Mouse (Mus musculus): ENCODE results near the gene 1600014C10Rik. TPM values are rescaled to one million over a fixed set of nuclear protein-coding genes. Genes with fewer than 3 reads are reported as not detected.

Gene 1600014C10Rik
- total RNA-seq, 2 experiments from 2014 or later = 8.8 to 10.6 TPM

DNA sequence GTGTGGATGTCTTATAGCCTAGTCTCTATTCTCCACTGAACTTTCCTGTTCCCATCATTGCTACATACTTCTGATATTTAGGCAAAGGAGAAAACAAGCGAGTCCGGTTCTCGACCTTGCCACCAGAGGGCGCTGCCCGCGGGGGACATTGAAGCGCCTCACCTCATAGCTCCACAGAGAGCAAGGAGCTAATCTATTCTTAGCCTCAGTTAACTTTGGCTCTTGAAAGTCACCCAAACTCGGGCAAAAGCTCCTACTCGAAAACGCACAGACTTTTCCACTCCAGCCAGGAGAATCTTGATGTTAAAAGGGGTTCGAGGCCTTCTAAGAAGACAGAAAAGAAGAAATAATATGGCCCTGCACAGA is 438 bp upstream of the 1600014C10Rik start:
- peak; percentile 89 for ATAC-seq (replicated peaks; ENCODE audit: low FRiP score, poor library complexity, severe bottlenecking)

DNA sequence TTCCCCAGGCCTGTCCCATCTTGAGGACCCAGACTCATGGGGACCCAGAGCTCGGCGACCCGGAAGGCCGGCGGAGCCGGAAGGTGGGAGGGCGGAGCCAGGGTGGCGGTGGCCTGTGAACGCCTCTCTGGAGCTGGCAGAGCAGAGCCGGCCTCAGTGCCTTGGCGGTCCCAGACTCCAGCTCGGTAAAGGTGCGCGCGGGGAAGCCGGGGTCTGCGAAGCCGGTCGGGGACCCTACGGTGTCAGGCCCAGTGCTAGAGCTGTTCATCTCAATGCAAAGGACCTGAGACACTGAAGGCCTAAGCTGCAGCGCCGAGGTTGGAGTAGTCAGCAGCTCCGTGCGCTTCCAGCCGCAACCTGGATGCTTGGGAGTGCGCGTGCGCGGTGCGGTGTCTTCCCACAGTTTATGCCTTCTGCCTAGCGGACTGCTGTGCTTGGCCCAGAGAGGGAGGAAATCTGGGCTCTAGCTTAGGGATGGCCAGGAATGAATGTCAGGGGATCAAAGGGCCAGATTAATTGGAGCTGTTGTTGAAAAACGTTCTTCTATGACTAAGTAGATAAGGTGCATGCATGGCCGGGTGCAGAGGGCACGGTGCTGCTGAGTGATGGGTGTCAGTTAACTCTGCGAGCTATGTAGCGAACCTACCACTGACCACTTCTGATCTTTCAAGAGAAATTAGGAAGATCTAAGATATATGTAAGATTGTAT is 846 bp downstream of the 1600014C10Rik start:
- peak; percentile 78 for ATAC-seq (replicated peaks; ENCODE audit: low FRiP score, poor library complexity, severe bottlenecking)

DNA sequence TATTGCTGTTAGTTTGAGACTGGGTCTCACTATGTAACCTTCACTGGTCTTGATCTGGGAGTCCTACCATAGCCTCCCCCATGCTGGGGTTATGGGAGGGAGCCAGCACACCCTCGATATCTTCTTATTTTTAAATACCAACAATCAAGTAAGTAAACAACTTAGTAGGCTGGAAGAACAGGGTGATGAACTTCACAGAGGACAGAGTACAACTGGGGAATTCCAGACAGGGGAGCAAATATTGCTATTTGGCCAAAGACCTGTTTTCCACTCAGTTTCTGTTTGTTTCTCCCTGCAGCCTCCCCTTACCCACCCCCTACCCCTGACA is 1.4 kb downstream of the 1600014C10Rik start:
- ATAC-seq (replicated peaks; ENCODE audit: low FRiP score, poor library complexity, severe bottlenecking) = no peak

DNA sequence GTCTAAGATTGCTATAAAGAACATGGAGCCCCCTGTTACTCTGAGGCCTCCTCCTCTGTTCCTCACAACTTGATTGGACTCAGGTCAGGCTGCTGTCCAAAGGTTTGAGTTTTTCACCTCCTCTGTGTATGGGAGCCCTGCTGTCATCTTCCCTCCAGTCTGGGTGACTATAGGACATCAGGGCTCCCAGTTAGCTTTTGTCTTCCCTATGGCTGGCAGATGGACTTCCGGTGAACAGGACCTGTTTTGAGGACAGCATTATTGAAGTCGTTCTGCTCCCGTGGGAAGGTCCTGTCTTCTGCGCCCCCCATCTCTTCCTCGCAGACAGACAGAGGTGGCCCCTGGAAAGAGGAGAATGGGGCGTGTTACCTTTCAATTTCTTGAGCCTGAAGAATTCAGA is 1.8 kb downstream of the 1600014C10Rik start:
- no peak for ATAC-seq (replicated peaks; ENCODE audit: low FRiP score, poor library complexity, severe bottlenecking)

DNA sequence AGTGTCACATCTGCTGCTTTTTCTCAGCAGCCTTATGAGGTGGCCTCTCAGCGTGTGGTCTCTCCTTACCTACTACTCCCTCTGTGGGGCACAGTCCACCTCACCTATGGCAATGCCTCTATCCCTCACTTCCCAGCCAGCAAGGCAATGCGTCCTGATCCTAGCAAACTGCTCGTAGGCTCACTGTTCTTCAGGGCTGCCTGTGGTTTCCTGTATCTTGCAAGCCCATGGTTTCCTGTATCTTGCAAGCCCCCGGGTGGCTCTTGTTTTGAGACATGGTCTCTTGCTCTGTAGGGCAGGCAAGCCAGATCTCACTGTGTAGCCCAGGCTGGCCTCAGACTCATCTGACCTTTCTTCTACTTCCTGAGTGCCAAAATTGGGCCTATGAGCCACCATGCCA is 3.8 kb downstream of the 1600014C10Rik start:
- no peak for ATAC-seq (replicated peaks; ENCODE audit: low FRiP score, poor library complexity, severe bottlenecking)

DNA sequence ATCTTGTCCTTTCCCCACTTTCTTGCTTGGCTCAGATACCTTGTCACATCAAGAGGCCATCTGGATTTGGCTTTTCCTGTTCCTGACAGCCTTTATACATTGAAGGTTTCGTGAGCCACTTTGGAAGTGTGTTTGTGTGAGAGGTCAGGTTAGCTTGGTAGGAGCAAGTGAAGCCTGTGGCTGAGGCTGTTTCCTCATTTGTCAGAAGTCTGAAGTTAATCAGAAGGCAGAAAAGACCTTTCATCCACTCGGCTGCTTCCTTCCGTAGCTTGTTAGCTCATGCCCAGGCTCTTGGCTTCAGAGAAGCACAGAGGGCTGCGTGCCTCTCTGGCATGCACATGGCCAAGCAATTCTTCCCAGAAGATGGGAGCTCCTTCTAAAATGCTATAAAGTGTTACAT is 4.8 kb downstream of the 1600014C10Rik start:
- no peak for ATAC-seq (replicated peaks; ENCODE audit: low FRiP score, poor library complexity, severe bottlenecking)

DNA sequence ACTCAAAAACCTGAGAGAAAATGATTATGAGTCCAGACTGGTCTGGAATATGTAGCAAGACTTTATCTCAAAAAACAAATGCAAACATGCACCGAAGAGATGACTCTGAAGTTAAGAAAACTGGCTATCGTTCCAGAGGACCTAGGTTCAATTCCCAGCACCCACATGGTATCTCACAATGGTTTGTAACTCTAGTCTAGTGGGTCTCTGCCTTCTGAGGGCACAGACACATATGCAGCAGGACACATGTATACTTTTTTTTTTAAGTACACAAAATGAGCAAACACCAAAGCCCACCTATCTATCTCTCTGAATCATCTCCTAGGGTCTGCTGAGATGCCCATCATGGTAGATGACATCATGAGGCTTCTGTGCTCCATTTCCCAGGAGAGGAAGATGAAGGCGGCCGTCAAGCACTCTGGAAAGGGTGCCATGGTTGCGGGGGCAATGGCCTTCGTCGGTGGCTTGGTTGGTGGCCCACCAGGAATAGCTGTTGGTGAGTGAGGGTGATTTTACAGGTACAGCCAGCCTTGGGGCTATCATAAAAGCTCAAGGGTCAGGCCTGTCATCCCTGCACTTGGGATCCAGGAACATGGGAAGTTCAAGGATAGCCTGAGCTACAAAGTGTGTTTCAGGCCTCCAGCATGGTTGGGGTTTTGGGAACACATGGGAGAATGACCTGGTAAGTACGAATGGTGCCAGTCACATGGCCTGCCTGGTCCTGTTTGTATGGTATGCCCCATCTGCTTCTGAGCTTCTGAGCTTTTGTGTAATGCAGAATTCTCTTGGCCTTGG is 5.5 kb downstream of the 1600014C10Rik start:
- ATAC-seq (replicated peaks; ENCODE audit: low FRiP score, poor library complexity, severe bottlenecking) = no peak

DNA sequence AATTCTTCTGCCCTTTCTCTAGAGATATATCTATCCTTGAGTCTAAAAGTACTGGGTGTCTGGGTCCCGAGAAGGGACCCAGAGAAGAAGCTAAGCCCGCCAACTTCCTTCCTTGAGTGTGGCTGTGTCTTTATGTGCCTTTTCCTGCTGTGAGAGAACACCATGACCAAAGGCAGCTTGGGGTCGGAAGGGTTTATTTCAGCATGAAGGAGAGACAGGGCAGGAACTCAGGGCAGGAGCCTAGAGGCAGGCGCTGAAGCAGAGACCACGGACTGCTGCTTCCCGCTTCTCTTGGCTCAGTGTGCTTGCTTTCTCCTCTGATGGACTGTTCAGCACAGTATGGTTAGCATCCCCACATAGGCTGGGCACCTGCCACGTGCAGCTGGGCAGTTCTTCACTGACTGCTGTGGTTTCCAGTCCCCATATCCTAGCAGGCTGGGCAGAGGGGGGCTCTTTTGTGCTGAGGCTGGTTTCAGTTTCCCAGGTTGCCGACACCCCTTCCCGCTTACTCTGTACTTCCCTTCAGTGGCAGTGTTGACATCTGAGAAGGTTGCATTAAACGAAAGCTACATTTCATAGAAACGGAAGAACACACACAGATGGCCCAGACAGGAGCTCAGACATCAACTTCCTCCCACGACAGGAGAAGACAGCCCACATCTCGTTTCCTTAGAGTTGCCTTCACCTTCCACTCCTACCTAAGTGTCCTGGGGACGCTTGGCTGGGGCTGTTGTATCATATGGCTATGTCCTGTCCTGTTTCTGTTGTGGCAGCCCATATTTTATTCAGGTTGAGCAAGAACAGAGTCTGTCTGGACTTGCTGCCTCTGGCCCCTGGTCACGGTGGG is 6.3 kb downstream of the 1600014C10Rik start:
- ATAC-seq (replicated peaks; ENCODE audit: low FRiP score, poor library complexity, severe bottlenecking) = no peak

DNA sequence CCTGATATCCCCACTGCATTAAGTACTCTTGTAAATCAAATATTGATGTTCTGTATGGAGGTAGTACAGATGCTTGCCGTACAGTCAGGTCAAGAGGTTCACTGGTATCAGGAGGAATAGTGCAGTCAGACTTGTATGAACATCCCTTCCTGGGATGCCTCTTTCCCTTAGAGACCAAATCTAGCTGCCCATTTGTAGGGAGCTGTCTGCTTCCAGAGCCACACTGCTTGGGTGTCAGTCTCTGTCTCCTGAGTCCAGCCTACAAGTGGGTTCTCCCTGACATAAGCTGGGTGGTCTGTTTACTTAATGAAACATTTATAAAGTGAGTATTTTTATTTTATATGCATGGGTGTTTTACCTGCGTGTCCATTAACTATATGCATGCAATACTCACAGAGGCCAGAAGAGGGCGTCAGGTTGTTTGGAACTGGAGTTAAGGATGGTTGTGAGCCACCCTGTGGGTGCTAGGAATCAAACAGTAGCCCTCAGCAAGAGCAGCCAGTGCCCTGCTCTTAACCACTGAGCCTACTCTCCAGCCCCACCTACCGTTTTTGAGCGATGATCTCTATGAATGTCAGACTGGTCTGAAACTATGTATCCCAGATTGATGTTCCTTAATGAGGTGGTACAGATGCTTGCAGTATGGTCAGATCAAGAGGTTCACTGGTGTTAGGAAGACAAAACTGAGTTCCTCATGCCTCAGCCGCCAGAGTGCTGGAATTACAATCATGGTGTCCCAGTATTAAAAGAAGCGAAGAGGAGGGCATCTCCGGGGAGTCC is 7.2 kb downstream of the 1600014C10Rik start:
- no peak for ATAC-seq (replicated peaks; ENCODE audit: low FRiP score, poor library complexity, severe bottlenecking)

DNA sequence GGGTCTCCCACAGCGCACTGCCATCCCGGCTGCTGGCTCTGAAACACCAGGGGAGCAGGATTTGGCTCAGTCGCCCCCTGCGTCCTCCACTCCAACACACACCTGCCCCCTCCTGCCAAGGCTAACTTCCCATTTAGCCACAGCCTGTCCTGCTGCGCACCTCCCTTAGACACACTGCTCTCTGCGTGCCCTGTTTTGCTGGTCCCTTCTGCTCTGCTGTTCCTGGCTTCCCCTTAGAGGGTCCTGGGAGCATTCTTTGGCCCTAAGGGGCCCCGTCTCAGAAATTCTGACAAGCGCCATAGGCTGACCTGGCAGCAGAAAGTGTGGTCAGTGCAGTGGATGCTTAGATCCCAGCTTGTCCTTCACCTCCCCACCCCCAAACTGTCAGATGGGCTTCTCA is 8.1 kb downstream of the 1600014C10Rik start:
- ATAC-seq (replicated peaks; ENCODE audit: low FRiP score, poor library complexity, severe bottlenecking) = no peak

DNA sequence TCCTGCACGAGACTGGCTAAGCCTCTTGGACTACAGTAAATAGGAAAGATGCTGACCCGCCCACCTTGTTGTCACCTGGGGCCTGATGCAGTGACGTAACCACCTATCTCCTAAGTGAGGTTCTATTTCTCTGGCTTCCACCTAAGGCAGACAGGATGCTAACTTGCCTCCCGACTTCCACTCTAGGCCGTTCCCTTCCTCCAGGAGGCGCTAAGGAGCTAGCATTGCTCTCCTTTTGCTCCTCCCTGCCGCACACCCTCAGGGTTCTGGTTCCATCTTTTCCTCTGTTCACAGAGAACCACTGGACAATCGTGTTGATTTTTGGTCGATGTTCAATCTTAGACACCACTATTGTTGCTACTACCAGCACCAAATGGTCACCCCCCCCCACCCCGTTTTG is 8.6 kb downstream of the 1600014C10Rik start:
- no peak for ATAC-seq (replicated peaks; ENCODE audit: low FRiP score, poor library complexity, severe bottlenecking)

DNA sequence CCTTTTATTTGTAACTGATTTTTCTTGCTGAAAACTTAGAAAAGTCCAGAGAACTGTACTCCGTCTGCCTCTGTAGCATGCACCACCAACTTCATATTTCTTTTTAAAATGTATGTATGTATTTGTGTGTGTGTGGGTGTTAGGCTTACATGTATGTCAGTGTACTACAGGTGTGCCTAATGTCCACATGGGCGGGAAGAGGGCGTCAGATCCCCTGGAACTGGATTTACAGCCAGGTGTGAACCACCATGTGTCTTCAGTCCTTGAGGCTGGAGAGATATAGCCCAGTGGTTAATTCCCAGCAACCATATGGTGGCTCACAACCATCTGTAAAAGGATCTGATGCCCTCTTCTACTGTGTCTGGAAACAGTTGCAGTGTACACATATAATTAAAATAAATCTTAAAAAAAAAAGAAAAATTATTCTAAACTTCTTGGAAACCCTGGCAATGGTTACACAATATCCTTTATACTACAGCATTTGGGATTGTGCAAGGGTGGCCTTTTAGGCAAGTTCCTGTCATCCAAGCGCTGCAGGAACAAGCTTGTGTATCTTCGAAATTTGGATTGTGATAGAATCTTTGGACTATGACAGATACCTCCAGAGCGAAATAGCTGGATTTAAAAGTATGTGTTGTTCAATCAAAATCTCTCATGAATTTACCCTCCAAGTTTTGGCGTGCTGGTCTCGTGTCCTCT is 17.0 kb downstream of the 1600014C10Rik start:
- no peak for ATAC-seq (replicated peaks; ENCODE audit: low FRiP score, poor library complexity, severe bottlenecking)

DNA sequence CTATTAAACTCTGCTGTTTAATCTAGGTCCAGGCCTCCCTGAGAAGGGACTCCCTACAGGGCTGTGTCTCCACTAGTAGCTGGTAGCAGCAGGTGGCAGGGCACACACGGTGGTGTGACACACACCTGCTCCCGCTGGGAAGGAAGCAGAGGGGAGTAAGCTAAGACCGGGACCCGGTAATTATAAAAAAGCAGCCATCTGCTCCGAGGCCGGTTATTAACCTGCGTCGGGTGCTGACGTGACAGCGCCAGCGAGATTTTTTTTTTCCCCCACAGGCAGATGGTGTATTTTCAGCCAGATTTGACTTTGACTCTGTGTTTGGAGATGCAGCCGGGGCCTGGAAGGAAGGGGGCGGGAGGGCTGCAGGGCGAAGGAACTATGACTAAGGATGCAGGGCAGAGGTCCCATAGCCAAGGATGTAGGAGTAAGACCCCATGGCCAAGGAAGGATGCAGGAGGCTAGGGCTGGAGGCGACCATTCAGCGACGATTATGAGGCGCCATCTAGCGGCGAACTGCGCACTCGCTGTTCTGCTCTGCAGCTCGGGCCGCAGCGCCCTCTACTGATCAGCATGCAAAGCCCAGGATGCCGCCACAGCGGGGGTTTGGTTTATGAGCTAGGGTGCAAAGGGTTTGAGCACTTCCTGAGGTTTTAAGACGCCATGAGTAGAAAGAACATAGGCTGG is 17.7 kb downstream of the 1600014C10Rik start:
- ATAC-seq (replicated peaks; ENCODE audit: low FRiP score, poor library complexity, severe bottlenecking) = peak; percentile 90

DNA sequence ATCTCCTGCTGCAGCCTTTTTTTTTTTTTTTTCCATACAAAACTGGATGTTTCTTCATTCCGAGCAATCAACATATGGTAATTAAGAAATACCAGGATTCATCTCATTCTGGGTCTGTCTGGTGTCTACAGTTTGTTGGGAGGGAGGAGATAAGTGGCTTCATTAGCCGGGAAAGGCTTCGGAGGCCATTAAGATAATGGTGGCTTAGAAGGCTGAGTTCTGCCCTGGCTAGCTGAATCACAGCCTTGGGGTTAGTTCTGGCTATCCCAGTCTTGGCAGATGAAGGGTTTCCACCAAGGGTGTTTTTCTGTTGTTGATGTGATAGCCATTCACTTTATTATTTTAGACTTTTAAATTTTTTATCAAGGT is 18.3 kb downstream of the 1600014C10Rik start:
- peak; percentile 12; the same call in 1 of the 2 replicates for ATAC-seq (replicated peaks; ENCODE audit: low FRiP score, poor library complexity, severe bottlenecking)

DNA sequence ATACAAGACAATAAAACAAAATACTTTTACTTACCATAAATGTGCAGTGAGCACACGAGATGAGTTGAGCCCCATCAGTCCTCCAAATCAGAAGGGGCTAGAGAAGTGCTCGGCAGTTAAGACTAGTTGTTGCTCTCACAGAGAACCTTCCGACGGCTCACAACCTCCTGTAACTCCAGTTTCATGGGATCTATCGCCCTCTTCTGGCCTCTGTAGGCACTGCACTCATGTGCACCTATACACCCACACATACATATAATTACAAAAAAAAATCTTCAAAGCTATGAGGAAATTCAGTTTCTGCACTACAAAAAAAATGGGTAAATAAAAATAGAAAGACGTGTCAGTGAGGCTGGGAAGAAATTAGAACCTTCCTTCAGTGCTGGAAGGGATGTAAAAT is 21.3 kb downstream of the 1600014C10Rik start:
- no peak for ATAC-seq (replicated peaks; ENCODE audit: low FRiP score, poor library complexity, severe bottlenecking)

DNA sequence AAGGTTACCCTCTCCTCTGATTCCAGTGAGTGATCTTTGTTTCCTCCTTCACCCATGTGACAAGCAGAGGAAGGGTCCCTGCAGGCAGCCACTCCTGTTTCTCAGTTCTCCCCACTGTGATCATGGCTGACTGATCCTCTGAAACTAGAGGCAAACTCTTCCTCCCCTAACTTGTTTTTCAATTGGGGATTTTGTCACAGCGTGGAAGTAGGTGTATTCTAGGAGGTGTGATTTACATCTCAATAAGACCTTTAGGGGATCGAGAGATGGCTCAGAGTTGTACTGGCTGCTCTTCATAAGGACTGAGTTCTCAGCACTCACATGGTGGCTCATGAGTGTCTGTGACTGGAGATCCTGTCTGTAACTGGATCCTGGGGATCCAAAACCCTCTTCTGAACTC is 22.8 kb downstream of the 1600014C10Rik start:
- no peak for ATAC-seq (replicated peaks; ENCODE audit: low FRiP score, poor library complexity, severe bottlenecking)

DNA sequence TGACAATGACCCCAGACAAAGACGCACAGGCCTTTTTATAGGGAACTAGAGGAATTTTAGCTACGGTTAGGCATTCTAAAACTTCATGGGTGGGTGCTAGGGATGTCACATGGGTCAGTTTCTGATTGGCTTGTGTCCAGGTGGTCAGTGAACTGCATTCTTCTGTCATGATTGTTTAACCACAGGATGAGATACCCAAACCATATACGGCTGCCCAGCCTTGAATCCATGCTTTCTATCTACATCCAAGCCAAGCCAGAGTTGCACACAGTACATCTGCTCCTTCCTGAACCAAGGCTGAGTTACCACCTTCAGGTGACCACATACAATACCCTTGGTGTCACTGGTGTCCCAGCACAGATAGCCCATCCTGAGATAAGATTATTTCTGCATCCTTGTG is 23.5 kb downstream of the 1600014C10Rik start:
- ATAC-seq (replicated peaks; ENCODE audit: low FRiP score, poor library complexity, severe bottlenecking) = no peak

DNA sequence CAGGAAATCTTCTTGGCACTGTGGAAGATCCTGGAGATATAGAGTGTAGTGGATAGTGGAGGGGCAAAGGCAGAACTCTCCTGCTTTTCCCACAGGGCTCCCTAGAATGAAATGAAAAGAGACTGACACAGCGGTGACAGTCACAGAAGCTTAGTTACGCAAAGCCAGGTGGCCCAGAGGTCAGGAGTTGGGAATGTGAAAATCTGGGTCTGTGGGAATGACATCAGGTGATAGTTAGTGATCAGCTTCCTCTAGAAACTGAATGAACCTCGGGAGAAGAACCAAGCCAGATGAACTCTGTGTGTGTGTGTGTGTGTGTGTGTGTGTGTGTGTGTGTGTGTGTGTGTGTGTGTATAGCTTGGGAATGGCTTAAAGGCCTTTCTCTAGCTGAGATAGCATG is 26.0 kb downstream of the 1600014C10Rik start:
- no peak for ATAC-seq (replicated peaks; ENCODE audit: low FRiP score, poor library complexity, severe bottlenecking)

Data from erythroblast, adult 5-6 weeks (primary cell).